Mouse (Mus musculus) spleen, postnatal 14 days (tissue): ENCODE results near the gene Grik1.

Source experiments
- DNase-seq, 2 experiments: peaks; one replicate each; pipeline ENCODE4 v3.0.0; 2021 to 2022; ENCODE audit warnings: low spot score in 2 of 2

Grik1 gene

GRCm38 (mm10) chr16:88142136-88142535, 147.9 kb downstream of the Grik1 start:
- DNase-seq: no peak

- DNase-seq: no peak
These were observed 148.5 kb downstream of the Grik1 start for GRCm38 (mm10) chr16:88141594-88141993.

GRCm38 (mm10) chr16:88138913-88139312, 151.2 kb downstream of the Grik1 start:
- DNase-seq: no peak

DNA sequence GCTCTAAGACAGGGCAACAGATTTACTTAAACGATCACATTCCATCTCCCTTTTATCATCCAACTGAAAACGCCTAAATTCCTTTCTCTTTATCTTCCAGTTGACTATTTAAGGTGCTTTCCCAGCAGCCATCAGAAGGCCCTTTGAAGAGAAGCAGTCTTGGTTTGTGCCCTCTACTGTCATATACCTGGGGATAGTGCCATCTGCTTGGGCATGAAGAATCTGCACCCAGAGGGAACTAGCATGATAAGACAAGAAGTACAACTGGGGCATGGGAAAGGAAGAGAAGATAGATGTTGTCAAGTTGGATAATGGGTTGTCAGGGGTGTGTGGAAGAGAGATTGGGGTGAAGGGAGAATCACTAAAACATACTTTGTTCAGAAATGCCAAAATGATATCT, 157.1 kb downstream of the Grik1 start:
- no peak for DNase-seq

GRCm38 (mm10) chr16:88131103-88131502, 159.0 kb downstream of the Grik1 start:
- DNase-seq: no peak

DNA sequence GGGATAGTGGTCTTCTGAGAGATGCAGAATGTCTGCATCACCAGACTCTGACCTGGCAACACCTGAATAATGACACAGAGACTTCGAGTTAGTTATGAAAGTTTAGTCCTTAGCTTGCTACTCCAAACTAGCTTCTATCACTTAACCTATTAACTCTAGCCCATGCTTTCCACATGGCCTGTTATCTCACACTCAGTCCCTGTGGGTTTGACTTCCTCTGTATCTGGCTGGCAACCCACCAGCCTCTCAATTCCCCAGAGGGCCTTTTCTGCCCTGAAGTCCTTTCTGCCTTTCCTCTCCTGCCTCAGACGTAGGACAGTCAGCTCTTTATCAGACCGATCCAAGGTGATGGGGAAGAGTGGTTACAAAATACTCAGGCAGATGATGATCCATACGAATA, 165.0 kb downstream of the Grik1 start:
- DNase-seq: no peak

DNA sequence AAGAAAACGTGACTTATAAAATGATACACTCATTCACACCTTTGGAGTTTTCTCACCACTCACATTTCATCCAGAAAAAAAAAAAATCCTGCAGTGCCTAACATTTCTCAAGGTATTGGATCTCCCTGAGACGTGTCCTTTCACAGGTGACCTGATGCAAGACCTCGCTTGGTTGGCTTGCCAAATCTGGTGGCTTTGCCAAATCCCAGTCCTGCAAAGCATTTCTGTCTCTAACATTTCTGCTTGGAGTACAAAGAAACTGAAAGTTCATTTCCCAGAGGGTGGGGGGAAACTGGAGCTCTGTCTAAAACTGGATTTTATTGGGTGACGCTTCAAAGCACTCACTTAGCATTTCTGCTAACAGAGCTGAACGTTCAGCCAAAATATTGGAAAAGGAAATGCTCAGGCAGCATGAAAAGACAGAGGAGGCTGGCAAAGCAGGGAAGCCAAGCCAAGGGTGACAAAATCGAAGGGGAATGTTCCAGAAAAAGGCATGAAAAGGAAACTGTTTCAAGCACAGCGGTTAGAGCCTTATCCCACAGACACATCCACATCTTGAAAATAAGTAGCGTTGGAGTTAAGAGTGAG, 177.4 kb downstream of the Grik1 start:
- no peak for DNase-seq

GRCm38 (mm10) chr16:88111459-88111858, 178.6 kb downstream of the Grik1 start:
- no peak for DNase-seq

GRCm38 (mm10) chr16:88094206-88094789, 195.8 kb downstream of the Grik1 start:
- no peak for DNase-seq

- DNase-seq: no peak
These were observed 202.8 kb downstream of the Grik1 start for GRCm38 (mm10) chr16:88087280-88087679.

GRCm38 (mm10) chr16:88074716-88075115, 215.3 kb downstream of the Grik1 start:
- no peak for DNase-seq

- DNase-seq: no peak
These were observed 229.1 kb downstream of the Grik1 start for GRCm38 (mm10) chr16:88060936-88061335.

GRCm38 (mm10) chr16:88048121-88048520, 241.9 kb downstream of the Grik1 start:
- DNase-seq: no peak

- DNase-seq: no peak
These were observed 245.7 kb downstream of the Grik1 start for GRCm38 (mm10) chr16:88044321-88044720.

GRCm38 (mm10) chr16:88042458-88042857, 247.6 kb downstream of the Grik1 start:
- DNase-seq: no peak

- DNase-seq: no peak
These were observed 251.5 kb downstream of the Grik1 start for GRCm38 (mm10) chr16:88038503-88039091.

- no peak for DNase-seq
These were observed 301.3 kb downstream of the Grik1 start for GRCm38 (mm10) chr16:87988805-87989204.

DNA sequence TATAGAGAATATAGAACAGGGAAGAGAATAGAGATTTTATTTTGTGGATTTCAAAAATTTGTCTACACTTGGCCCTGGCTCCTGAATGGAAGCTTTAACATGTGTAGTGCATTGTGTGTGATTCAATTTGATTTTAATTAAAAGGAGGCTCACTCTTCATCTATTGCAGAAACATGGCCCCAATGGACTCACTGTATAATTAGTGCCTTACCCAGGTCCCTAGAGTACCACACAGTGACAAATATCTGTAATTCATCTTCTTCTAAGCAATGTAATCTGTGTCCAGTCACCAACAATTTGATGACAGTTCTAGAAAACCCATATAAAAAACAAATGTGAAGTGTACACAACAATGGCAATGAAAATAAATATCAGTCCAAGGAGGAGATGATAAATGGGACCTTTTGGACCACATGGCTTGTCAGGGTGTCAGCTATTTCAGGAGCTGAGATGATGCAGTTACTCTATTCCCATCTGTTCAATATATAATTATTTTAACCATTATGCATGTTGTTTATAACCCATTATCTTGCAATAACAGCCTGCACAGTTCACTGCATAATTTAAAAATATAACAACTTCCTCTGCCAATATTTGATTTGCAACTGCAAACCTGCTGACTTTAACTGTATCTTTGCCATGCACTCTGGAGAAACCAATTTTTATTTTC, 305.7 kb downstream of the Grik1 start:
- DNase-seq: no peak

DNA sequence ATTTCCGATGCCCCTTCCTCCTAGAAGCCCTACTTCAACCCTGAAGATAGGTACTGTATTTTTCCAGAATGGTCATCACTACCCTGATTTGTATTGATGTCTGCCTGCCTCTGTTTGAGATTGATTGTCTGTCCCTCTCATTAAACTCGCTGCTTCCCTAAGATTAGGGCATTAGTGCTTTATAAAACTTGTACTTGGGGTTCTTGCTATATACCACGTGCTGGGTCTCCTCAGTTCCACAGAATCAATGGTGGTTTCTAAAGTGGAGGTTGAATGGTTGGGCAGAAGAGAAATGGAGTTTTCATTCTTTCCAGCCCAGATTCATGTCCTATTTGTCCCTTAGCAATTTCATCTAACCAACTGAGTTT, 316.0 kb downstream of the Grik1 start:
- DNase-seq: no peak

GRCm38 (mm10) chr16:87973394-87974075, 316.5 kb downstream of the Grik1 start:
- DNase-seq: no peak

GRCm38 (mm10) chr16:87971911-87972310, 318.2 kb downstream of the Grik1 start:
- no peak for DNase-seq

DNA sequence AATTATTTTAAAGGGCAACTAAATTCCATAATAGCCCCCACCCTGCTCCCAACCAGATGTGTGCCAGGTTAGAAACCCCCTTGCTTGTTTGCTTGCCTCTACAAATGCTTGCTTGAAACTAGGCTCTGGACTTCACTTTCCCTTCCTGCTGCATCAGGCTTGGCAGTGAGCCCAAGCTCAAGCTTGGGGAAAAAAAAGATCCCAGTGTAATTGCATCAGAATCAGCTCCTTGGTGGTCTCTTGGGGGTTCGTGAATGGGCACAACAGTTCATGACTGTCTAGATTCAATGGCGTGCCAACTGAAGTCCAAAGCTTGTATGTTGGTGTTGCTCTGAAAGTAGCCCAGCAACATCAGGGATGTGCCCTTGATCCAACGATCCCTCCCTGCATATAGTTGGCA, 320.1 kb downstream of the Grik1 start:
- DNase-seq: no peak
